Mouse (Mus musculus): ENCODE data around the gene Rabif. TPM values are rescaled to one million over a fixed set of nuclear protein-coding genes. Genes with fewer than 3 reads are reported as not detected.
"Not testable (repeated sequence)": the region's sequence is repeated elsewhere in the genome, so short reads cannot be mapped to it uniquely, and the experiment has no call there.

Gene Rabif
- total RNA-seq, 4 experiments from 2014 or later: 25.4 to 34.9 (median 30.4) TPM

DNA sequence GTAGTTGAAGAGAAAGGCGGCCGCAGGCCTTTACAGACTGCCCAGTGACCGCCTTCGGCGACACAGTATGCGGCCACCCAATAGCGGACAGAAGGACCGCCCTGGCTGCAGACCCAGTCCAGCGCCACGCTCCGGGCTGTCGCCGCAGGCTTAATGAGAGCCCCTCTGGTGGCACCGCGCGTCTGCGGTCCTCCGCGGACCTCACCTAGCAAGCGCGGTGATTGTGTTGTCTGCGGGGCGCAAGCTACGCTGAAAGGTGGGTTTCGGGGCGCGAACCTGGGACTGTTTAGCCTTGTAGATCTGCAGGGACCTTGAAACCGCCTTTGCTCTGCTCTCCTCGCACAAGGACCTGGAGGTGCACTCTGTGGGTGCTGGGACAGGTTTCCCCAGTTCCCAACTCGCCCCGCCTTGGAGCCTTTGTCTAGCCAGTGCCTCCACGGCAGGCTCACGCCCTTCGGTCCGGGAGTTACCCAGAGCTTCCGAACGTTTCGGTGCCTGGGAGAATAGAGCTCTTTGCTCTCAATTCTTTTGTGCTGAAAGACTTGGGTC, 18.9 kb downstream of the Rabif start:
- no peak for DNase-seq

DNA sequence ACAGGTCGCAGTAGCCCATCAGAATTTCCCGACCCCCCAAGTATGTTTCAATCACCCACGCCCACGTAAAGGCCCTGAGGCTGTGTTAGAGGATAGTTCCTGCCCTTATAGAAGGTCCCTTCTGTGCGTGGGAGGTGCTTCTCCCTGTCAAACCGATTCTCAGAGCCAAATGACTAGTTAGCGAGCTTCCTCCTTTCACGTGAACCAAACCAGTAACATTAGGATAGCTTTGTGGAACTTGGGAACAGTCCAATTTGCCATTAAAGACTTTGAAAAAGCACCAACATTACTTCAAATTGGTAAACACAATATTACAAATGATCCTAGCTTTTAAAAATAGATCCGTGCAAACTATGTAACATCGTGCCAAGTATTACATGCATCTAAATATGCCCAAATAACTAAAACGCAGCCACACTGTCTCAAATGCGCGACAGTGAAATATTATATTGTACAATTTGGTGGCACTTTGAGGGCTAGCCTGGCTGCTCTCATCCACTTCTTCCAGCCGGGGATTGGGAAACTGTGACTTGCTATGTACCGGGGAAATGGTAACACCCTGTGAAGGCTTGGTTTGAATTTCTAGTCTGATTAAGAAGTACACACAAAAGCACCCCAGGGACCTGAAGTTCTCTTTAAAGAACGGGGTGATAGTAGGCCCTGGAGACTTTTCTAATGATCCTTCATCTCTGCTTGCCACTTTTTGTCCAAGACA, 19.6 kb downstream of the Rabif start:
- DNase-seq: no peak

DNA sequence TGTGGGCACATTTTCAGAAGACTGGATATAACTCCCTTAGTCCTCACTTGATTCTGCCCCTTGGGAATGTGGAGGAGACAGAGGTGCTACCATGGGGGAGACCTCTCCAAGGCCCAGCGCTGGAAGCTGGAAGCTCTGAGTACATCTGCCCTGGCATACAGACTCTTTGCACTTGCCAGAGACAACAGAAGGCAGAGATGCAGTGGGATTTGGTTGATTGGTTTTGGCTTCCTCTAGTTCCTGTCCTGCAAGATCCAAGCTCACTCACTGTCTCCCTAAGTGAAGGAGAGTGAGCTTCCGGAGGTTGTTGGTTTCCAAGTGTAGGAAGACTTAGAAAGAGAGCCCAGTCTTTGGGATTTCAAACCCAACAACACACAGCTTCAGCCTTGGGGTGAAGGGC, 21.4 kb downstream of the Rabif start:
- no peak for DNase-seq

DNA sequence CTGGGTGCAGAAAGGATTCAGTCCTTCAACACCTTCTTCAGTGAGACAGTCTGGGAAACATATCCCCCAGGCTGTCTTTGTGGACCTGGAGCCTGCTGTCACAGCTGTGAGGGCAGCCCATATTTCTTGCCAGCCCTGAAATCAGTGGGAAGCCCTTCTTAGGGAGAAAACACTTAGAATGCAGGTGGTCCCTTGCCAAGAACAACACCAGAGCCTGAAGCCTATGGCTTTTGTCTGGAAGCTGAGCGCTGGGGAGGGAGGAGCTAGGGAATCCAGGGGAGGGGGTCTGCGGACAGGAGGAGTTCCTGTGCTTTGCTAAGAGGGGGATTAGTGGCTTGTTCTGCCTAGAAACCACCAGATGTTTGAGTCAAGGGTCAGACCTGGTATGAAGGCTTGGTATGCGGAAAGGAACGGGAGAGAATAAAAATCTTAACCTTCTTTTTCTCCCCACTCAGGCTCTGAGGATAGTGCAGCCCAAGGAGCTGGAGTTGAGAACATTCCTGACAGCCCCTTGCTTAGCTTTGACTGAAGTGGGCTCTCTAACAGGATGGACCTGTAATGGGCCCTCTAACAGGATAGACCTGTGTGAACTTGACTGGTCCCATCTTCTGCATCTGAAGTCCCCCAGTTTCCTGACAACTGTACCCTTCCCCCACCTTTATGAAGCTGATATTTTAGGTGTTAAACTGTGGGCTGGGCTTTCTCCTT, 22.2 kb downstream of the Rabif start:
- no peak for DNase-seq

DNA sequence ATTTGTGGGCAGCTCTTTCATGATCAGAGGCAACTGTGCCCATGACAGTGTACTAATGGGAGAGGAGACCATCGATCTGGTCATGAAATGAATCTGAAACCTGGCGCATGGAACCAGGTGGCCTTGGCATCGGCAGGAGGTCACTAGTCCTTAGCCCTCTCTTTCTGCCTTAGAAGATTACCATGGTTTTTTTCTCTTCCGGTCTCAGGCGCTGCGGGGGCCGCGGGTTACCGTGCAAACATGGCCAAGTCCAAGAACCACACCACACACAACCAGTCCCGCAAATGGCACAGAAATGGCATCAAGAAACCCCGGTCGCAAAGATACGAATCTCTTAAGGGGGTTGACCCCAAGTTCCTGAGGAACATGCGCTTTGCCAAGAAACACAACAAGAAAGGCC, 23.4 kb downstream of the Rabif start:
- not testable (repeated sequence) for DNase-seq

DNA sequence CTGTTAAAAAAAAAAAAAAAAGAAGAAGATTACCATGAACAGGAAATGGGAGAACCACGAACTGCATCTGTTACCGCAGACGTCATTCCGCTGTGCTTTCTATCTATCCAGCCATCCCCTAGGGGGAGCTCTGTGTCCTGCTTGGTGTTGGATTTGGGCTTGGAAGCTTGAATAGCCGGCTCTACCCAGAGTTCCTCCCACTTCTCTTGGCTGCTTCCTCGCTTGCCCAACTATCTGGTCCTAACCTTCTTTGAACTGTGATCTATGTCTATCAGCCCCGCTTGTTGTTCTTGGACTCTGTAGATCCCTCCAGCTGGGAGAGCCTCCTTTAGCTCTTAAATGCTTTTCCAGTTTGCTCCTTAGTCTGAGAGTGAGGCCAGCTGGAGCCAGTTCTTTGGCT, 24.2 kb downstream of the Rabif start:
- peak; percentile 75 for DNase-seq

DNA sequence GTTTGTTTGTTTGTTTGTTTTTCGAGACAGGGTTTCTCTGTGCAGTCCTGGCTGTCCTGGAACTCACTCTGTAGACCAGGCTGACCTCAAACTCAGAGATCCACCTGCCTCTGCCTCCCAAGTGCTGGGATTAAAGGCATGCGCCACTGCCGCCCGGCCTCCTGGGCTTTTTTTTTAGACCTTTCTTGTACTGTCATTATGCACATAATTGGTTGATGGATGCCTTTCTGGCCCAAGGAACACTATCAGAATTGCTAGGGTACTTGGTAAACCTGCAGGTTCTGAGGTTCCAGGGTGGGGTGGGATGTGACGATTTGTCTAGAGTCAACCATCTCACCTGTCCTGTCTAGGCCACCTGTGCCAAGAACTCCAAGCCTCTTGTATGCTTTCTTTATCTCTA, 24.8 kb downstream of the Rabif start:
- DNase-seq: not testable (repeated sequence)

DNA sequence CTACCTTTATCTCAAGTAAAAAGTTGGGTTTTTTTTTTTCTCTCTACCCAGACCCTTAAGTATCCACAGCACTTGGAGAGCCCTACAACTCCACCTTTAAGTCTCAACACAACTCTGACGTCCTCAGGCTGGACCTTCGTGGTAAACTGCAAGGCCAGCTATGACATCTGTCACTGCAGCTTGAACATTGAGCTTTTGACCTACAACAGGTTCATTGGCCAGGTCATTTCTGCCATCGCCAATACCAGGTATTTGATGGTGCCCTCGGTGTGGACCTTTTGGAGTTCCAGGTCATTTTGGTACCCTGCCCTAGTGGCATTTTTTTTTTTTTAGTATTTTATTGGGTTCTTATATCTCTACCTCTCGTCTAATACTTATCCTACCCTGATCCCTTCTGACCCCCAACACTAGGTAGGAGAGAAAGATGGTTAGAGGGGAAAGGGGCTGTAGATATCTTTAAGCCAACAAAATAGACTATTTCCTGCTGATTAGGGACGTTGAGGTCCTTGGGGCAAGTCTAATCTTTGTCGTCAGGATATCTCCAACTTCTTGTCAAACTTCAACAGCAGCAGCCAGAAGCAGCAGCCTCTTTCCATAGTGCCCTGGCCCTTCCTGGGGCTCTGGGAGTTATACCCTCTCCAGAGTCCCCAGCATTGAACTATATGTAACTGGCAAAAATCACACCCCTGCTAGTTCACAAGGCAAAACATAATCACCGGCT, 25.7 kb downstream of the Rabif start:
- DNase-seq: no peak

DNA sequence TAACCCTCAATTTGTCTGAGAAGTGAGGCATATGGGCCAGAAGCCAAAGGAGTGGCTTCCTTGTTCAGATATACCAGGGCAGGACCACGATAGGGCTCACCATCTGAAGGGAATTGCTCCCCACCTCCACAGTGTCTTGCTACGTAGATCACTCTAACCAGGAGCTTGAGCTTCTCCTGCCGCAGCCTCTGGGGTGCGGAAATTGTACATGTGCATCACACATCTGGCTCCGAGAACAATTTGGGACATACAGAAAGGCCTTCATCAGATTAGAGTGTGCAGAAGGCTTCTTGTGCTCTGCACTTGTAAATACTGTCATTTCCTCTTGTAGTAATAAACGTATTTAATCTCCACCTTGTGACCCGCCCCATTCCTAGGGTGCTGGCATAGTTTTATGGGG, 26.7 kb downstream of the Rabif start:
- no peak for DNase-seq

DNA sequence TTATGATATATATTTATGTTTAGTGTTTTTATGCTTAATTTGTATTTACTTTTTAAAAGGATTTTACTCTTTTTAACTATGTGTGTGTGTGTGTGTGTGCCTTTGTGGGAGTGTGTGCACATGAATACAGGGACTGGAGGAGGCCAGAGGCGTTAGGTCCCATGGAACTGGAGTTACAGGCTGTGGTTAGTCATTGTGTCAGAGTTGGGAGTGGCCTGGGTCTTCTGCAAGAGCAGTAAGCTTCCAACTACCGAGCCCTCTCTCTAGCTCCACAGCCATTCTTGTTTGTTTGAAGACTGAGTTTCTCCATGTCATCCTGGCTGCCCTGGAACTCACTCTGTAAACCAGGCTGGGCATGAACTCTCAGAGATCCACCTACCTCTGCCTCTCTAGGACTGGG, 27.9 kb downstream of the Rabif start:
- no peak for DNase-seq

DNA sequence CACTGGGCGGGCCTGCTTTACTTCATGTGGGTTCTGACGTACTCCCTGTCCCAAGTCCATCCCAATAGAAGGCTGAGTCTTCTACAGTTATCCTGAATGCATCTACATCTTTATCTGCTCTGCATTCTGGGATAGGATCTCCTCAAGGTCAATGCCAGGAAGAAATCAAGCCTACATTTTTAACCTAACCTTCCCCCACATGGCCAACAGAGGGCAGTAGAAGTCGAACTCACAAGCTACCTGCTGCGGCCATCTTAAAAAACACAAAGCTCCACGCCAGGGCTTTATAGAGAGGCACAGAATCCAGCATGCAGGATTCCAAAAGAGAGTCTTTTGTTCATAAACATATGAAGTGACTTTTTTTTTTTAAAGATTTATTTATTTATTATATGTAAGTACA, 30.0 kb downstream of the Rabif start:
- DNase-seq: no peak

DNA sequence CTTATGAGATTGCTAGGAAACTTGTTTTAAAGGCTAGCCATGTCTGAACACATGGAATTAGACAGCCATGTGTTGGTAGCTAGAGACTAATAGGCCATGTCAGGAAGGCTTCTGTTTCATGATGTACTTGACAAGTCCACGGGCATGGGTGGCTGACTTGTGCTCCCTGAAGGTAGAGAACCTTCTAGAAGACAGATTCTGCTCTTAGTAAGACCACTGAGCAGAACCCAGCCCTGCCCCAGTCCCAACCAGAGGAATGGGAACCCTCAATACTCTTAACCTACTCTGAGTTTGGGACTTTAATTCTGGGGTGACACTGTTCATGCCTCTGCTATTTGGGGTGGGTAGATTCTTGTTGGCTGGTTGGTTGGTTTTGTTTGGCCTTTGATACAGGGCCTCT, 30.6 kb downstream of the Rabif start:
- DNase-seq: no peak

DNA sequence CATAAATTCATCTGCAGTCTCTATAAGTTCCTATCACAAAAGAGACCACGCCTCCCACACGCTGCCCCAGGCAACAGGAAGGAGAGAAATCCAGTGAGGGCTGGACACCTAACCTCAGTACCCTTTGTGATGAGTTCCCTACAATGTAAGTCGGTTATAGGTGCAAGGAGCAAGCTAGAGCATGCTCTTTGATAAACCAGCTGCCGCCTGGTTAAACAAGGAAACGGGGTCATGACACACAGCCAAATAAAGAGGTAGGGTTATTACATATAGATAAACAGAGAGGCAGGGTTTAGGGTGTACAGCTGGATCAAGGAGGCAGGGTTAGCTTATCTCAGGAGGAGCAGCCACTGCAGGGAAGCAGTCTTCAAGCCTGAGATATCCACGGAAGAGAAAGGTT, 32.3 kb downstream of the Rabif start:
- DNase-seq: no peak

DNA sequence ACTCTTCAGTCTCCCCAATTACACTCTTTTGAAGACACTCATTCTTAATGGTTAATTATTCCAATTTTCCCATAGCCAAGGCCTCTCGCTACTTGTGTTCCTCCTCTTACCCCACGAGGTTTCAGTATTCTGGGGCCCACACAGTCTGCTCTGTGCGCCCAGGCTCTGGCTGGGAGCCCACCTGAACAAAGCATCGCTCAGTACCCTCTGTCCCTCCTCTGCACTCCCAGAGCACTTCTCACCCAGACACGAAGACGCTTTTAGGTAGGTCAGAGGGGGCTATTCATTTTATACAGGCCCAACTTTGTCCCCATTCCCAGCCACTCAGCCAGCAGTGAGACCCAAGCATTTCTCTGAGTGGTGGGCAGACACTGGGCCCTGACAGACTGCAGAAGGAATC, 36.2 kb downstream of the Rabif start:
- no peak for DNase-seq

DNA sequence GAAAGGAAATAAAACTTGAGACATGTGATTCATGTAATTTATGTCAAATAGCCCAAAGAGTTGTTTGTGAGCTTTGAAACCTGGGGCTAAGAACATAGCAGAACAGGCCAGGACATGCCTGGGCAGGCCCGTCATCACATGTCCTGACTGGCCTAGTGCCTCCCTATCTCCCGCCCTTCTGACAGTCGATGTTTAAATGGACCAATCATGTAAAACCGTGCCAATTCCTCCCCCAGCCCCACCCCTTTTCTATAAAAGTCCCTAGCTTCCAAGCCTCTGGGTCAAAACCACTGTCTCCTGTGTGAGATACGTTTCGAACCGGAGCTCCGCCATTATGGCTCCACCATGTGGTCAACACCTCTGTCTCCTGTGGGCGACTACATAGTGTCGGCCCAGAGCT, 39.3 kb downstream of the Rabif start:
- not testable (repeated sequence) for DNase-seq

DNA sequence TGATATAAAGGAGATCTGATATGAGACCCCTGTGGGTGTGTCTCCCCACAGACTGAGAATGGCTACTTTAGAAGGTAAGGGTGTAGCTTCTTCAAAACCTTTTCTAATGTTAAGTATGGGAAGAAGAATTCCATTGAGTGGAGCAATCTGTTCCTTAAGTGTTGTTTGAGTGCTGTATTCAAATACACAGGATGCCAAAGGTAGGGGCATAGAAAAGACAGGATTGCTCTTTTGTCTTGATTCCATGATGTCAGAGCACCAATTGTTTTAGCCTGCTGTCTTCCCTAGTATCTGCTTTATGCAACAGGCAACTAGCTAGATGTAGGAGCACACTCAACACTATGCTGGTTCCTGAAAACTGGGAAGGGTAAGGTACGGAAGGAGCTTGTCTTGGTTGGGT, 40.6 kb downstream of the Rabif start:
- DNase-seq: no peak

DNA sequence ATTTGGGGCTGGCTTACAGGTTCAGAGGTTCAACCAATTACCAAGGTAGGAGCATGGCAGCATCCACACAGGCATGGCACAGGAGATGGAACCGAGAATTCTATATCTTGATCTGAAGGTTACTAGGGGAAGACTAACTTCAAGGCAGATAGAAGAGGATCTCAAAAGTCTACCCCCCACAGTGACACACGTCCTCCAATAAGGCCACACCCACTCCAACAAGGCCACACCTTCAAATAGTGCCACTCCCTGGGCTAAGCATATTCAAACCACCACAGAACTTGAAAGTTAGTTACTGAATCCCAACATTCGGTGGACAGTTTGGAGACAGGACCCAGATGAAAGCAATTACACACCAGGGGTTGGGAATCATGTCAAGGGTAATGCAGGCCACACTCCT, 41.1 kb downstream of the Rabif start:
- DNase-seq: no peak

DNA sequence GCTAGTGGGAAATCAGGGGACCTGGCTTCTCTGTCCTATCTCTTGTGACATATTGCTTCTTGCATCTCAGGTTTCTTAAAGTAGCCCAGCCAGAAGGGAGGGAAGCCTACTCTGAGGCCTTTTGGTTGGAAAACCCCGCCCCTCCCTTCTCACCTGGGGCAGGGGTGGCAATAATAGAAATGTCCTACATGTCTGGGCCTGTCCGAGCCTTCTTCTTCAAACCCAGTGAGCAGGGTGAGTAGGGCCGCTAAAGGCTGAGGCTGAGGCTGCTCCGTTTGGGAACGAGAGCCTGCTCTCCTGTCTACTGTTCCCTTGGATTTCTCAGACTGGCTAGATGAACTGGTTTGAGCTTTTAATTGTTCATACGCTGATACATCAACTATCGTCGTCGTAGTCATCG, 46.2 kb downstream of the Rabif start:
- DNase-seq: no peak

DNA sequence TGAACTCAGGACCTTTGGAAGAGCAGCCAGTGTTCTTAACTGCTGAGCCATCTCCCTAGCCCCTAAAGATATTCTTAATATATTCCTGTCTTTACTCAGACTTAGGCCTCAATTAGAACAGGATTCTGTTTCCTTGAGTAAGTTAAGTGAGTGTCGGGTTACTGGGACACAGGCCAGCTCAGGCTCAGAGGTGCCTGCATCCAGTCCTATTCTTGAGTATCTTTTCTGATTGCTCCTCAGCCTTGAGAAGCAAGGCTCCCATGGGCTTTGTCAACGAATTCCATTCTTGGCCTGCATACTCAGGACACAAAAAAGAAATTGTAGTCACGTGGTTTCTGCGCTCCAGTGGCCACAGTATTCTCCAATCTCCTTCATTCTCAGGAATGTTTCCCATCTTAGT, 53.8 kb downstream of the Rabif start:
- no peak for DNase-seq

DNA sequence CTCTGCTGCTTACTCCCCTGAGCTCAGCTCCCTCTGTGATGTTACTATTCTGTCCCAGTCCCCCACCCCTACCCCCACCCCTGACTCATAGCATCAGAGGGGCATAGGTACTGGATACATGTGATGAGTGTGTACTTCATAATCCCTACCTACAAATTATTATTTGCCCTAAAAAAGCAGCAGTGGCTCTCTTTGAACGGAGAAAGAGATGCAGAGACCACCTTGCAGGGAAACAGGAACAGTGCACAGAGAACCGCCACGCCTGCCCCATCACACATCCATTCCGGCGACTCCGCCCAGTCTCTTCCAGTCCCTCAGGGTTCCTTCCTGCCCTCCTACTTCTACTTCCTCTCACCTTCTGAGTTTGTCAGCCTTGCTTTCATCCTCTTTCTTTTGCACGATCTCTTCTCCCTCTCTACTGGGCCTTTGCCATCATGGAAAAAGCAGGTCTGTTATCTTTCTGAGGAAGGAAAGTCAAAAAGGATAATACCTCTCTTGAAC, 55.2 kb downstream of the Rabif start, which contains the start of gene Mgat4e:
Gene Mgat4e (minus strand): TSS at position 51 of the 501 bp plus-strand sequence.
- no peak for DNase-seq

DNA sequence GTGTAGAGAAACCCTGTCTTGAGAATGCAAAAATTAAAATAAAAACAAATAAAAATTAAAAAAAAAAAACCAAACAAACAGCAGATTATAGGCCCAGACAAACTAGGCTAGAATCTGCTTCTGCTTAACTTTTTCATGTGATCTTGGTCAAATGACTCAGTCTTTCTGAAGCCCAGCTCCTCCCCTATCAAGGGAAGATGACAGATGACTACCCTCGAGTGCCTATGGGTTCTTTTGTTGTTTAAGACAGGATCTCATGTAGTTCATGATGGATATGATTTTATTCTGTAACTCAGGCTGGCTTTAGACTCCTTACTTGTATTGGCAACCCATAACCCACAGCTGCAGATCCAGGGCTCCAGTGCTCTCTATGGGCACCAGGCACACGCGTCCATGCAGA, 57.4 kb downstream of the Rabif start:
- no peak for DNase-seq

DNA sequence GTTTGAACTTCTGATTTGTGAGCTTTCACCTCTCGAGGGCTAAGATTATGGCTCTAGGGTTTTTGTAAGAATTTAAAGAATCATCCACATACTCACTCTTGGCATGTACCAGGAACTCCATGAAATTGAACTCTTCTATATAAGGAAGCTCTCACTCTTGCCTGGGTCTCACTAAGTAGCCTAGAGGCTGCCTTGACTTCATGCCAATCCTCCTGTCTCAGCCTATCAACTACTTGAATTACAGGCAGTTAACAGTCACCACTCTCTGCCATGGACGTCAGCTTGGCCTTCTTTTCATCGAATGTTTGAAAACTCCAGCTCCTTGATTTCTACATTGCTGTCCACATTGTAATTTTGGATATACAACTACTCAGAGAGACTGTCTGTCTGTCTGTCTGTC, 57.9 kb downstream of the Rabif start:
- no peak for DNase-seq

DNA sequence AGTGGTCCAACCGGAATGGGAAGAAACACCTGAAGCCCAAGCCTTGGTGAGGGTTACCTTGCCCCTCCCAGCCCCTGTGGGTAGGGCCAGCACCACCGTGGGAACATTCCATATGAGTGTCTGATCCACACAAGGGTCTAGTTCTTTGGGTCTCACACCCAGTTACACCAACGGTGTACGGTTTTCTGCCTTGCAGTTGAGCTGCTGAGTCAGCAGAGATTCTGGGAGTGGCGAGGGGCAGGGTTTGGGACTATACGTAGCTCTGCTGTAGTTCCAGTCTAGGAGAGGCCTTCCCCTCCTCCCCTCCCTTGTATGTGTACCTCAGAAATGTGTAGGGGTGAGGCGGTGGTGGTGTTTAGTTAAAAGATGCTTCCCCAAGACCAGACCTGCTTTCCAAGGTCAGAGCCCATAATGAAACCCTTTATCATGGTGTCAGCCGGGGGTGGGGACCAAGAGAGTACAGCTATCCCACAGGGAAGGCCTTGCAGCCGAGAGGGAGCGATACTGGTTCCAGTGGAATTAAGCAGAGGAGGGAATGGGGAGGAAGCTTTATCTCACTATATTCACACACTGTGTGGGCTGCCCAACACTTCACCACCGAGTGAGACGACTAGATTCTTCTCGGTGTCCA, 60.9 kb downstream of the Rabif start:
- DNase-seq: no peak
